Mouse (Mus musculus): ENCODE data around the gene 2300003K06Rik.

- TF ChIP-seq CTCF (IDR thresholded peaks at IDR 0.05; ENCODE audit: control insufficient read depth, insufficient read depth, insufficient read length), result no peak
- no peak for TF ChIP-seq MYOG (IDR thresholded peaks at IDR 0.05; ENCODE audit: control insufficient read depth, extremely low read depth, insufficient read length)
- no peak for TF ChIP-seq FOSL1 (IDR thresholded peaks at IDR 0.05; ENCODE audit: insufficient read depth, low read length, poor library complexity, severe bottlenecking)
- no peak for TF ChIP-seq CEBPB (IDR thresholded peaks at IDR 0.05; ENCODE audit: low read depth)
- no peak for TF ChIP-seq MAX (IDR thresholded peaks at IDR 0.05)
- TF ChIP-seq USF1 (IDR thresholded peaks at IDR 0.05; ENCODE audit: low read depth), result no peak
- TF ChIP-seq MYOD1 (IDR thresholded peaks at IDR 0.05; ENCODE audit: control insufficient read depth, insufficient read length, low read depth), result peak; percentile 86
Observed at GRCm38 (mm10) chr11:99846746-99847145, 8.9 kb upstream of the 2300003K06Rik start.
